Mouse (Mus musculus) urinary bladder, adult 18-20 months (tissue): Measurements from ENCODE around the gene Dock7.

ENCODE experiments used
- DNase-seq, 2 experiments: peaks; one replicate each; pipeline ENCODE4 v3.0.0; 2022; ENCODE audit warnings: low spot score in 2 of 2, mixed read lengths in 2 of 2

The Dock7 gene

GRCm38 (mm10) chr4:99121123-99121755 lies 524 bp upstream of the Dock7 start:
- no peak for DNase-seq

DNA sequence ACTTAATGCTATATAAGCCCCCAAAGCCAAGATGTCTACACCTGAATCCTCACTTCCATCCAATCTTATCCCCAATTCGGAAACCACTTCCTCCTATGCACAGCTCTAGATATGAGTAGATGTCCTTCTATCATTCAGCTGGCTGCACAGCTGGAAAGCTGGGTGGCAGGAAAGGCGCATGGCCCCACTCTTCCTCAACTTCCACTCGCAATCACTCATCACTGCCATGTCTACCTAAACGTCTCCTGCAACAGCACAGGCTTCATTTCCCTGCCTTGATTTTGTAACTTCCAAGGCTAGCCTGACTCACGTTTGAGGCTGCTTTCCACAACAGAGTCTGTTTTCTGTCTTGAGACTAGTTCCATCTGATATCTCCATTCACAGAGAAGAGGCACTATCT lies 1.7 kb downstream of the Dock7 start:
- no peak for DNase-seq

- no peak for DNase-seq
Measured at GRCm38 (mm10) chr4:99115797-99116196, 4.9 kb downstream of the Dock7 start.

DNA sequence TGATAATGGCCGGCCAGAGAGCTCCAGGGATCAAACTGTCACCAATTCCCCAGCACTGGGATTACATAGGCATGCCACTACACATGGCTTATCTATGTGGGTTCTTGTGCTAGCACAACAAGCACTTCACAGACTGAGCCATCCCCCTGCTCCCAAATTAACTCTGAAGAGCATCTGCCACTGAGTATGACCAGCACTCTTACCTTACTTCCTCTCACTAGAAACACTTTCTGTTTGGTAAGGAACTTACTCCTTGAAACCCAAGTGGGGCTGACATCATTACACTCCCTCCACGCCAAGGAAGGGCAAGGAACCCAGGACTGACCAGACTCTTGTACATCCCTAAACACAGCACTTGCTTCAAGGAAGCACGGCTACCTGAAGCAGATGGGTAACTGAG lies 9.0 kb downstream of the Dock7 start:
- DNase-seq: no peak

- DNase-seq: no peak
Measured at GRCm38 (mm10) chr4:99108817-99109216, 11.9 kb downstream of the Dock7 start.

DNA sequence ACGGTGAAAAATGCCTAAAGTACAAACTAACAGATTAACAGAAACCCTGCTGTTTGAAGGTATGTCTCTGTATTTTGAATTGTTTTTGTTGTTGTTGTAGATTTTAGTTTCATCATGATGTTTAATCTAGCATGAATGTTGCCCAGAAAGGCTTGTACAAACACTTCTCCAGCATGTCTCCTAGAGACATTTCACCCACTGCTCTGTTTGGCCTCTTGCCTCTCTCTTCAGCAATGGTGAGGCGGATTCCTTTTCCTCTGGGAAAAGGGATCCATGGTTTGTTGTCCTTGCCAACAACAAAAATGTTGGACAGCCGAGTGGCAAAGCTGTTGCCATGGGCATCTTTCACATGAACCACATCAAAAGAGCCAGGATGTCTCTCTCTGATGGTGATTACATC lies 17.9 kb downstream of the Dock7 start:
- no peak for DNase-seq

- DNase-seq: no peak
Measured at GRCm38 (mm10) chr4:99100724-99101123, 20.0 kb downstream of the Dock7 start.

DNA sequence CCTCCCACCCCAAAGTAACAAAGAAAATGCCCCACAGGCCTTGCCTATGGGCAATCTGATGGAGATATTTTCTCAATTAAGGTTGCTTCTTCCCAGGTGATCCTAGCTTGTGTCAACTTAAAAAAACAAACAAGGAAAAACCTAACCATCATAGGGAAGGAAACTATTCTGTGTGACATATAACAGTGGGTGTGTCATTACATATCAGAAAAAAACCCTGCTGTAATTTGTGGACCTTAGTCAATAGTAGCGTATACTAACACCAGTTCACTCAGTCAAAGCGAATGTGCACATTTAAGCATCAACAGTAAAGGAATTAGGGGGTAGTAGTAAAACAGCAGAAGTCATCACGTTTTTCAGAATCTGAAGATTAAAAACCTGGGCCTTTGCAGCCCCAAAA lies 28.9 kb downstream of the Dock7 start:
- DNase-seq: no peak

- no peak for DNase-seq
Measured at GRCm38 (mm10) chr4:99091151-99091701, 29.5 kb downstream of the Dock7 start.

GRCm38 (mm10) chr4:99087760-99088485 lies 32.8 kb downstream of the Dock7 start:
- no peak for DNase-seq

DNA sequence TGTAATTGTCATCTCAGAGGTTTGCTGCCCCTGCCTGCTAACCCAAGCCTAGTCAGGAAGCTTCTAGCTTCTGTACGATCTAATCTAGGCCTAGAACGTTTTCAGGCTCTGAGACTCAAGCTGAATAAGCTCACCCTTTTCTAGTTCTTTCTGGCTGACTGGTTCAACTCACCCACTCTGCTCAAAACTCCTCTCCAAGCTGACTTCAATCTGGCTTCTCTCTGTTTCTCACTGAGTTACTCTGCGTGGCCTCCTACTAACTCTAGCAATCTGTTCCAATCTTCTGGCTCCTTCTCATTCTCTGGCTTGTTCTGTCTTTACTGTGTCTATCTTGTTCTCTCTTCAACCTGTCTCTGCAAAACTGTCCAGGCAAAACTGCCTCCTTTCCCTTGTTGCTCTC lies 36.9 kb downstream of the Dock7 start:
- DNase-seq: no peak

DNA sequence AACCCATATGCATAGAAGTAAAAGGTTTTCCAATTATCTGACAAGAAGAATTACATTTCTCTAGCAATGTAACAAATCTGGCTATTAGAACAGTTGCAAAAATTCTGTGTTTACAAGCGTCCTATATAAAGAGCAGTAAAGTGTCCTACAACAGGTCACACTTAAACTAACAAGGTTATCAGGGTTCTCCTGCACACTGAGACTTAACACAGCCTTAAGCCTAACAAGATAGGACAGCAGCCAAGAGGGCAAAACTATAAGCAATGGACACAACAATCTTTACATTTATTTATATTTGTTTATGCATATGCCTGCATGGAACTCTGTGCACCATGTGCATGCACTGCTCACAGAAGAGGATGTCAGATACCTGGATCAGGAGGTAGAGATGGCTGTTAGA lies 39.5 kb downstream of the Dock7 start:
- DNase-seq: no peak

DNA sequence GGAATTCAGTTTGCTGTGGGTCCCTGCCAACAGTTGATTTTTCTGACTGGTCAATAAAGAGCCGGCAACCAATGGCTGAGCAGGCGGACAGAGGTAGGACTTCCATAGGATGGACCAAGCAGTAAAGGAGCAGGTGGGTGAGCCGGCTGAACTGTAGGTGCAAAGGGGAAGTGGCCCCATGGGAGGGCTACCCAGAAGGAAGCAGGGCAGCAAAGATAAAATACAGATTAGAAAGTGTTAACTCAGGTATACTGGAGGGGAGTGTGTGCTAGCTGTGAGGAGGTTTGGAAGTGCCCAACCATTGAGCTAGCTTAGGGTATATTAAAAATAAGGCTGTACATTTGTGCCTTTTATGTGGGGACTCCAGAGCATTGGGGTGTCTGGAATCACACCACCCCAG lies 42.7 kb downstream of the Dock7 start:
- DNase-seq: no peak

DNA sequence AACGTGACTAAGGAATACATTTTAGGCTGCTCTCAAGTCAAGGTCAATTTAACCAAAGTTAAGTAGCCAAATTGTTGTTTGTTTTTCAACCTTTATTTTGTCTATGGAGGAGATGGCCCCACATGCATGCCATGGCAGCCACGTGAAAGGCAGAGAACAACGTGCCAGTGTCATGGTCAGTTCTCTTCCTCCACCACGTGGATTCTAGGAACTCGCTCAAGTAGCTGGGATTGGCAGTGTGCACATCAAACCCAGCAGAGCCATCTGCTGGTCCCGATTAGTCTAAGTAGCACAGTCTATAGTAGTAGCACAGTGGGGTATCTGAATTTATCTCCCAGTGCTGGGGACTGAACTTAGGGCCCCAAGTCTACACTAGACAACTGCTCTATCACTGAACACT lies 51.9 kb downstream of the Dock7 start:
- DNase-seq: no peak

GRCm38 (mm10) chr4:99064524-99064923 lies 56.2 kb downstream of the Dock7 start:
- peak; percentile 7 to 32 for DNase-seq

- no peak for DNase-seq
Measured at GRCm38 (mm10) chr4:99048581-99048980, 72.1 kb downstream of the Dock7 start.

- no peak for DNase-seq
Measured at GRCm38 (mm10) chr4:99046471-99046870, 74.2 kb downstream of the Dock7 start.

DNA sequence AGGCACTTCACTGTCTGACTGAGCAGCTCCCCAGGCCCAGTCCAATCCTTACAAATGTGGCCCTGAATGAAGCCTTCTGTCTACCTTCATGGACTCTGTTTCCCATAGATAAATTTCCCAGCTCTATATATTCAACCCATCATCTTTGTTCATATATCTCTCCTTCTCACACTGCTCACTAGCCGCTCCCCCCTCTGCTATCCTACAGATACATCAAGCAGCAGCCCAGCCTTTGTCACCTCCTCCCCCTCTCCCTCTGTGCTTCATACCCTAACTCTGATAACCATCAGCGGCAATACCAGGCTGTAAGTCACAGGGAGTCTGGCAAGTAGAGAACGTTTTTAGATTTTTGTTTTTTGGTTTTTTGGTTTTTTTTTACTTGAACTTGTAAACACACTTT lies 75.9 kb downstream of the Dock7 start:
- DNase-seq: no peak

DNA sequence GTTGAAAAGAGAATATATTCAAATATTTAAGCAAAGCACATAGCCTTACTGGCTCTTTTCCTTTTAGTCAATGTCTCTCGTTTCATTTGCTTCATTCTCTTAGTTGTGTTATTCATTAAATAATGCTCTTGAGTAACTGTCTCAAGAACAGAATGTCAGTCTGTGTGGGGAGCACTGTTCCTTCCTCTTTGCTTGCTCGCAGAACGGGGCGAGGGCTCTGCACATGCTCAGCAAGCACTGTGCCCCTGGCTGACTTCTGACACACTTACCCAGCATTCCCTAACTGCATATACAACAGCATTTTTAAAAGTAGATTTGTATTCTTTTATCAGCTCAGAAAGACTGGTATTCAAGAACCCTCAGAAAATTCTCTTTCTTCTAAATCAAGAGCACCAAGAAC lies 87.8 kb downstream of the Dock7 start:
- DNase-seq: no peak

- no peak for DNase-seq
Measured at GRCm38 (mm10) chr4:99030686-99031085, 90.0 kb downstream of the Dock7 start, which contains the start of gene Angptl3. TSS of gene Angptl3 (plus strand) at chr4:99030954.

DNA sequence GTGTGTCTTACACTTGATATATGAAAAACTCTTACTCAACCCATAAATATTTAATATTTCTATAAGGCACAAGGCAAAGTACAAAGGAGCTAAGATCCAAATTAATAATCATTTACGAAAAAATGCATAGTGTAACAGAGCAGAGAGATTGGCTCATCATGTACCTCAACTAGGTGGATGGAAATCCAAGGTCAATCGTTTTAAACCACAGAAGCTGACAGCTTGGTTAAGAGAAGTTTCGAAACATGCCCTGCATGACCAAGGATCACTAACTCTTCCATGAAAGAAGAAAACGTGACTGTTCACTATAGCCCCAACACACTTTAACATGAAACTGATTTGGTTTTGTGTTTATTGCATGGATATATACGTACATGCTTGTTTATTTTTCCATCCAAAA lies 92.3 kb downstream of the Dock7 start:
- no peak for DNase-seq

- DNase-seq: no peak
Measured at GRCm38 (mm10) chr4:99022221-99022620, 98.5 kb downstream of the Dock7 start.

DNA sequence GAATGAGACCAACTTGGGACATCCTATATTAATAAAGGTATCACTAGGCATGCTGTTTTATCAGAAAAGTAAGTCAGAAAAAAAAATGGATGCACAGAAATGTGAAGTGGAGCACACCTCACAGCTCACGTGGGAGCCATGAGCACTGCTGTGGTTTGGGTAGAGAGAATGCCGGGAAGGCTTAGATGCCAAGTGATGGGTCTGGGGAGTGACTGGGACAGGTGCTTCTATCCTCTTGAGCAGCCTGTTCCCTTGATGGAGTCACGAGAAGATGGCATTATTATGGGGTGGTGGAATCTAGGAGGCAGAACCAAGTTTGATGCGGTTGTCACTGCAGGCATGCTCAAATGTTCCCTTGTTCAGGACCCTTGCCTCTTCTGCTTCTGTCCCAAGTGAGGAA lies 109.7 kb downstream of the Dock7 start:
- DNase-seq: no peak
